8 mouse cellular contexts compared by ENCODE assay signal in the genomic region with DNA sequence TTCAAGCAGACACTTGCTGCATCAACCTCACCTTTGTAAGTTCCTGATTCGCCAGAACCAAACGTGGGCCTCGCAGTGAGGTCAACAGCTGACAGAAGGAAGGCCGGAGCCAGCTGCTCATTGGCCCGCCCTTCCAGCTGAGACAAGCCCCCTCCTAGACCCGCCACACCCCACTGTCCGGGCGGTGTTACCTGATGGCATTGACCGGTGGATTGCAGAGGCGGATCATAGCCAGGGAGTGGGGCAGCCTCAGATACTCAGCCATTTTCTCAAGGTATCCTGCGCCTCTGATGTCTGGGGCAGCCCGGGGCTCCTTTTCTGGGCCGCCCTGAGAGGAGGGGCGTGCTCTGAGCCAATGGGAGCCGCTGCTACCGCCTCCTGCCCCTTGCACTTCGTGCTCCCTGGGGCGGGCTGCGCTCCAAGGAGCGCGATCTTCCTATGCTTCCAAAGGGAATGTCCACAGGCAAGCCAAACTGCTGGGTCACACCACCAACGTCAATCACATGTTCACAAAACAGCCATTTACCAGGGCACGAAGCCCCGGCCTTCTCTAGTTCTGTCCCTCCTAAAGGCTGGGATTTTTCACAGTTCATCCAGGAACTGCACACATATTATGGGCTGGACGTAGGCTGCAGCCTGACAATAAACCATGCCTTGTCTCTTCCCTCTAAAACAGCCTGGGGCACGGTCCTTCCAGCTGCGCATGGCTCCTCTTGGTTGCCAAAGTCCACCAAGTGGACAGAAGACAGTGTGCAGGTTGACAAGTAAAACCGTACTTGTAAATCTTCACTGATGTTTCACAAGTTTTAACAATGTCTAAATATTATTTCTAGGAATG. TPM values are rescaled to one million over a fixed set of nuclear protein-coding genes. Genes with fewer than 3 reads are reported as not detected.
DNase-seq lines count a peak whose midpoint lies in the region; ATAC-seq and TF ChIP-seq lines count a peak whose summit lies in the region.

TSS of gene Ehhadh (minus strand) at position 292 of the 838 bp plus-strand sequence.

- 7% methylated on average over 27 of the region's 28 CpGs for WGBS in hindbrain, postnatal 0 days

- peak within 1 kb of the TSS; percentile 29 for H3K9ac ChIP-seq in hindbrain, postnatal 0 days (replicated peaks; ENCODE audit: low read length)

- TF ChIP-seq CTCF in cortical plate, adult 2 months (IDR thresholded peaks at IDR 0.05; ENCODE audit: extremely low read depth, insufficient read depth, low read length), result no peak
- TF ChIP-seq CTCF in hindbrain, postnatal 0 days (IDR thresholded peaks at IDR 0.05; ENCODE audit: low read depth), result no peak

- no peaks in the 10 kb centered on the region for H3K36me3 ChIP-seq in hindbrain, postnatal 0 days (ENCODE audit: insufficient read depth, low read length)

- H3K27me3 ChIP-seq in hindbrain, postnatal 0 days (ENCODE audit: insufficient read depth, low read length), result no peaks in the 10 kb centered on the region

- H3K4me2 ChIP-seq in hindbrain, postnatal 0 days (ENCODE audit: low read depth, low read length), result peak within 1 kb of the TSS; percentile 67

- no peak within 1 kb of the TSS for H3K27ac ChIP-seq in cortical plate, adult 2 months (ENCODE audit: insufficient read depth, low read length)
- H3K27ac ChIP-seq in hindbrain, postnatal 0 days, result peak within 1 kb of the TSS; percentile 54; the same call in 1 of the 2 replicates

- DNase-seq in adrenal gland, adult 18-20 months (ENCODE audit: low spot score in 2 of 2), result peak; percentile 71 to 73
- peak; percentile 76 for DNase-seq in gastrocnemius, postnatal 14 days
- peak; percentile 59 for DNase-seq in hindbrain, postnatal 0 days (ENCODE audit: low spot score)
- DNase-seq in left cerebral cortex, postnatal 36 days (ENCODE audit: low spot score in 2 of 2), result peak; percentile 18 to 30
- peak; percentile 19 for DNase-seq in right cerebral cortex, postnatal 4 days
- no peak for DNase-seq in adipocyte (ENCODE audit: low spot score)

- intact Hi-C loops in gastrocnemius, postnatal 14 days (cut with DNase I; ENCODE audit: low total_unique reads), result no loop called here
- intact Hi-C loops in left cerebral cortex, postnatal 36 days (cut with DNase I), result no loop called here

- peak within 1 kb of the TSS; percentile 67 for H3K4me3 ChIP-seq in cortical plate, adult 2 months (ENCODE audit: insufficient read depth, low read length)
- H3K4me3 ChIP-seq in hindbrain, postnatal 0 days (ENCODE audit: low read length), result peak within 1 kb of the TSS; percentile 38

- TF ChIP-seq POLR2A in cortical plate, adult 2 months (IDR thresholded peaks at IDR 0.05; ENCODE audit: extremely low read depth, insufficient read depth, low read length), result 0 out of 2 replicates have a peak, but pooled peaks have one; percentile 22

- H3K9me3 ChIP-seq in hindbrain, postnatal 0 days (ENCODE audit: low read length), result no peaks in the 10 kb centered on the region

- peak; percentile 94 for ATAC-seq in hindbrain, postnatal 0 days
- peak; percentile 85 for ATAC-seq in megakaryocyte-erythroid progenitor cell, adult 5-6 weeks (replicated peaks; ENCODE audit: low FRiP score, low TSS enrichment, poor library complexity, severe bottlenecking)

- no peaks in the 10 kb centered on the region for H3K4me1 ChIP-seq in cortical plate, adult 2 months (ENCODE audit: control insufficient read depth, insufficient read depth, low read length)
- H3K4me1 ChIP-seq in hindbrain, postnatal 0 days (ENCODE audit: insufficient read depth, low read length), result 0 out of 2 replicates have a peak, but pooled peaks cover 6% of the 10 kb centered on the region

RNA-seq across cellular contexts. Expression of gene Ehhadh, which starts in this region (rescaled TPM):
- 10 to 100 TPM; 31.4 to 36.6 TPM for total RNA-seq in adrenal gland, adult 18-20 months (2021)
- 2.9 and 3.3 TPM in 2 replicates for polyA plus RNA-seq in cortical plate, adult 2 months (2012; rRNA removed)
- 1 to 10 TPM; 3.2 to 3.7 TPM for total RNA-seq in gastrocnemius, postnatal 14 days (2021)
- 2.6 and 4.0 TPM in 2 replicates for total RNA-seq in hindbrain, postnatal 0 days (2014; rRNA removed)
- polyA plus RNA-seq in hindbrain, postnatal 0 days (2015; fragmentation: Nextera tagmentation; extraction: Ambion mirVana), result 2.2 and 2.3 TPM in 2 replicates
- 1 to 10 TPM; 1.9 to 2.0 TPM for total RNA-seq in left cerebral cortex, postnatal 36 days (2021)
- total RNA-seq in megakaryocyte-erythroid progenitor cell, adult 5-6 weeks (2014; fragmentation: Nextera tagmentation), result 5.6 and 5.8 TPM in 2 replicates
- 6.1 and 8.7 TPM in 2 replicates for total RNA-seq in megakaryocyte-erythroid progenitor cell, adult 5-6 weeks (2017)
